In genomic region chr9:62677641-62678549, GRCm38 (mm10) we compare ENCODE assay signal across 8 mouse cellular contexts. TPM values are rescaled to one million over a fixed set of nuclear protein-coding genes. Genes with fewer than 3 reads are reported as not detected.
DNase-seq lines count a peak whose midpoint lies in the region; ATAC-seq and TF ChIP-seq lines count a peak whose summit lies in the region.

Itga11 (plus strand) TSS chr9:62677826.

- WGBS in kidney, embryonic 15.5 days, result under 1% methylated on average over 42 of the region's 45 CpGs
- WGBS in intestine, embryonic 16.5 days, result 2% methylated on average over 45 of the region's 45 CpGs
- WGBS in midbrain, embryonic 12.5 days, result under 1% methylated on average over 45 of the region's 45 CpGs

- peak within 1 kb of the TSS; percentile 45 for H3K4me3 ChIP-seq in kidney, embryonic 15.5 days (replicated peaks)
- peak within 1 kb of the TSS; percentile 76 for H3K4me3 ChIP-seq in gastrocnemius, adult 2 months
- H3K4me3 ChIP-seq in intestine, embryonic 16.5 days (ENCODE audit: low read length), result peak within 1 kb of the TSS; percentile 59
- peak within 1 kb of the TSS; percentile 32 for H3K4me3 ChIP-seq in midbrain, embryonic 12.5 days

- TF ChIP-seq CTCF in gastrocnemius, adult 2 months (IDR thresholded peaks at IDR 0.05), result no peak

- H3K27ac ChIP-seq in kidney, embryonic 15.5 days, result no peak within 1 kb of the TSS
- H3K27ac ChIP-seq in gastrocnemius, adult 2 months, result peak within 1 kb of the TSS; percentile 77
- no peak within 1 kb of the TSS for H3K27ac ChIP-seq in intestine, embryonic 16.5 days (ENCODE audit: low read length)
- H3K27ac ChIP-seq in midbrain, embryonic 12.5 days (replicated peaks), result no peak within 1 kb of the TSS

- peaks cover 44% of the 10 kb centered on the region for H3K27me3 ChIP-seq in kidney, embryonic 15.5 days
- peaks cover 25% of the 10 kb centered on the region for H3K27me3 ChIP-seq in intestine, embryonic 16.5 days (replicated peaks; ENCODE audit: control insufficient read depth, insufficient read depth, low read length)
- peaks cover 65% of the 10 kb centered on the region for H3K27me3 ChIP-seq in midbrain, embryonic 12.5 days

- intact Hi-C loops in gastrocnemius, adult 2 months (cut with DNase I), result no loop called here

- H3K36me3 ChIP-seq in kidney, embryonic 15.5 days, result no peaks in the 10 kb centered on the region
- H3K36me3 ChIP-seq in intestine, embryonic 16.5 days (ENCODE audit: control insufficient read depth, insufficient read depth, low read length), result no peaks in the 10 kb centered on the region
- H3K36me3 ChIP-seq in midbrain, embryonic 12.5 days, result no peaks in the 10 kb centered on the region

- H3K4me1 ChIP-seq in kidney, embryonic 15.5 days, result peaks cover 22% of the 10 kb centered on the region
- peaks cover 19% of the 10 kb centered on the region for H3K4me1 ChIP-seq in intestine, embryonic 16.5 days (ENCODE audit: control insufficient read depth, insufficient read depth, low read length)
- H3K4me1 ChIP-seq in midbrain, embryonic 12.5 days, result peaks cover 14% of the 10 kb centered on the region

- peak within 1 kb of the TSS; percentile 30 for H3K9ac ChIP-seq in kidney, embryonic 15.5 days
- H3K9ac ChIP-seq in intestine, embryonic 16.5 days (ENCODE audit: low read depth, low read length), result peak within 1 kb of the TSS; percentile 67
- H3K9ac ChIP-seq in midbrain, embryonic 12.5 days (replicated peaks), result peak within 1 kb of the TSS; percentile 28; the same call in 1 of the 2 replicates

- no peak for DNase-seq in kidney, adult 9 months
- peak; percentile 40 for DNase-seq in adrenal gland, postnatal 10 days
- peak; percentile 67 for DNase-seq in gastrocnemius, adult 2 months
- no peak for DNase-seq in B cell, adult 2 months
- DNase-seq in left cerebral cortex, adult 9 months (ENCODE audit: low spot score in 2 of 2), result no peak

- no peaks in the 10 kb centered on the region for H3K9me3 ChIP-seq in kidney, embryonic 15.5 days (replicated peaks)
- H3K9me3 ChIP-seq in intestine, embryonic 16.5 days (ENCODE audit: control insufficient read depth, low read length), result no peaks in the 10 kb centered on the region
- no peaks in the 10 kb centered on the region for H3K9me3 ChIP-seq in midbrain, embryonic 12.5 days

- ATAC-seq in kidney, embryonic 15.5 days (replicated peaks; ENCODE audit: low FRiP score), result peak; percentile 89
- peak; percentile 69; the same call in 1 of the 2 replicates for ATAC-seq in intestine, embryonic 16.5 days
- ATAC-seq in midbrain, embryonic 12.5 days (ENCODE audit: low FRiP score, low read depth), result no peak

- peak within 1 kb of the TSS; percentile 92 for H3K4me2 ChIP-seq in kidney, embryonic 15.5 days
- peak within 1 kb of the TSS; percentile 79 for H3K4me2 ChIP-seq in intestine, embryonic 16.5 days (ENCODE audit: low read depth, low read length)
- H3K4me2 ChIP-seq in midbrain, embryonic 12.5 days (replicated peaks), result peak within 1 kb of the TSS; percentile 57

RNA-seq across cellular contexts. Expression of gene Itga11, which starts in this region (rescaled TPM):
- 1.2 and 1.4 TPM in 2 replicates for polyA plus RNA-seq in kidney, embryonic 15.5 days (2015; fragmentation: Nextera tagmentation; extraction: Ambion mirVana)
- 1 to 10 TPM; 2.0 to 2.5 TPM for total RNA-seq in adrenal gland, postnatal 10 days (2021)
- 1 to 10 TPM; 3.2 to 5.1 TPM for total RNA-seq in gastrocnemius, adult 2 months (2021)
- 2.8 and 3.2 TPM in 2 replicates for polyA plus RNA-seq in intestine, embryonic 16.5 days (2015; fragmentation: Nextera tagmentation; extraction: Ambion mirVana)
- polyA plus RNA-seq in midbrain, embryonic 12.5 days (2016; fragmentation: Nextera tagmentation; extraction: Ambion mirVana), result 4.8 and 5.0 TPM in 2 replicates

Comparison
In these comparisons a context has a peak if more than half of its experiments do, and no peak if none do; other contexts are left out.
1. DNase-seq: peak in adrenal gland, postnatal 10 days (single experiment) and gastrocnemius, adult 2 months (single experiment); none in kidney, adult 9 months (single experiment), B cell, adult 2 months (0 of 2) and left cerebral cortex, adult 9 months (0 of 2).
2. Peak in every context shown above with its lines, with median percentiles within 50 percentile points of each other: H3K4me2 ChIP-seq, H3K4me3 ChIP-seq and H3K9ac ChIP-seq.